Comparison of ENCODE assay signal across 8 mouse cellular contexts in the genomic region with DNA sequence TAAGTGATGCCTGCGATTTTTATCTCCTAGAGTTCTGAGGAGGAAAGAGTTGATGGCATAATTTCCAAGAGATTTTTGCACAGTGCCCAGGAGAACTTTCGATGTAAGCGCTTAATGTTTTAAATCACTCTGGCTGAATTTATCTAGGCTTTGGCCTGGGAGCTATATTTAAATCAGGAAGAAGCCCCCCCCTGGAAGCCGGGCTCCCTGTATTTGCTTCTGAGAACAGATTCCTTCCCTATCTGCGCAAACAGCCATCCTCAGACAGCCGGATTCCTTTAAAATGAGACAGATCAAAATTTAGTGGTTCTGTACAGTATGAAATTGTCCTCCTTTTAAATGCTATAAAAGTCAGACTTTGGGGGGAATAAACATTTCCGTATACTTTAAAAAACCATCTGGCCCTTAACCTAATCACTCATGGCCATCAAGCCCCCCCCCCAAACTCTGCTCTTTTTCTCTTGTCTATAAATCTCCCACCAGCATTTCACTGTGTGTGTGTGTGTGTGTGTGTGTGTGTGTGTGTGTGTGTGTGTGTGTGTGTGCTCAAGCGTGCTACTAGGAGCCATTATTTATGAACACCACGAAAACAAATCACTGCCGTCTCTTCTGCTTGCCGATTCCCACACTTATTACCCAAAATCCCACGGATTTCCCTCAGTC. TPM values are rescaled to one million over a fixed set of nuclear protein-coding genes. Genes with fewer than 3 reads are reported as not detected.
DNase-seq lines count a peak whose midpoint lies in the region; ATAC-seq lines count a peak whose summit lies in the region.

No protein-coding gene starts in this region.

- H3K4me3 ChIP-seq in heart, embryonic 12.5 days, result peak overlapping the region; percentile 71
- H3K4me3 ChIP-seq in heart, embryonic 10.5 days, result no peak overlapping the region
- H3K4me3 ChIP-seq in forebrain, embryonic 14.5 days (ENCODE audit: low read depth, low read length), result peak overlapping the region; percentile 64; the same call in 1 of the 2 replicates

- H3K27ac ChIP-seq in heart, embryonic 12.5 days (ENCODE audit: poor library complexity, severe bottlenecking), result no peak overlapping the region
- H3K27ac ChIP-seq in heart, embryonic 10.5 days, result no peak overlapping the region
- H3K27ac ChIP-seq in forebrain, embryonic 14.5 days (ENCODE audit: low read depth, low read length), result no peak overlapping the region

- no peak for ATAC-seq in heart, embryonic 12.5 days (ENCODE audit: insufficient number of reproducible peaks, low FRiP score)
- no peak for ATAC-seq in forebrain, embryonic 14.5 days
- ATAC-seq in megakaryocyte-erythroid progenitor cell, adult 5-6 weeks (replicated peaks; ENCODE audit: low FRiP score, low TSS enrichment, poor library complexity, severe bottlenecking), result no peak

- H3K4me2 ChIP-seq in heart, embryonic 12.5 days, result peak overlapping the region; percentile 99
- peak overlapping the region; percentile 86 for H3K4me2 ChIP-seq in forebrain, embryonic 14.5 days (ENCODE audit: low read length)

- H3K36me3 ChIP-seq in heart, embryonic 12.5 days, result no peaks in the 10 kb centered on the region
- no peaks in the 10 kb centered on the region for H3K36me3 ChIP-seq in heart, embryonic 10.5 days
- no peaks in the 10 kb centered on the region for H3K36me3 ChIP-seq in forebrain, embryonic 14.5 days (ENCODE audit: control insufficient read depth, insufficient read depth, low read length)

- H3K9me3 ChIP-seq in heart, embryonic 12.5 days (replicated peaks), result no peaks in the 10 kb centered on the region
- H3K9me3 ChIP-seq in heart, embryonic 10.5 days, result no peaks in the 10 kb centered on the region
- H3K9me3 ChIP-seq in forebrain, embryonic 14.5 days (replicated peaks; ENCODE audit: control insufficient read depth, low read length), result no peaks in the 10 kb centered on the region

- H3K27me3 ChIP-seq in heart, embryonic 12.5 days (replicated peaks), result peaks cover 43% of the 10 kb centered on the region
- H3K27me3 ChIP-seq in heart, embryonic 10.5 days (ENCODE audit: insufficient read depth, poor library complexity, severe bottlenecking), result peaks cover 74% of the 10 kb centered on the region
- no peaks in the 10 kb centered on the region for H3K27me3 ChIP-seq in forebrain, embryonic 14.5 days (replicated peaks; ENCODE audit: control insufficient read depth, insufficient read depth, low read length)

- 42% methylated on average over 12 of the region's 12 CpGs for WGBS in heart, embryonic 12.5 days
- 53% methylated on average over 12 of the region's 12 CpGs for whole genome bisulfite sequencing in heart, embryonic 10.5 days
- 39% methylated on average over 12 of the region's 12 CpGs for WGBS in forebrain, embryonic 14.5 days

- no peak for DNase-seq in heart, embryonic 10.5 days (ENCODE audit: low spot score)
- no peak for DNase-seq in forebrain, embryonic 14.5 days (ENCODE audit: low spot score)
- peak; percentile 49 to 65 for DNase-seq in kidney, postnatal 4 days
- DNase-seq in neural tube, embryonic 10.5 days (ENCODE audit: extremely low spot score, low spot score), result peak; percentile 24
- DNase-seq in spleen, adult 18-20 months, result no peak
- no peak for DNase-seq in spleen, adult 12 weeks (ENCODE audit: low spot score)

- H3K4me1 ChIP-seq in heart, embryonic 12.5 days (replicated peaks), result peaks cover 7% of the 10 kb centered on the region
- peaks cover 11% of the 10 kb centered on the region for H3K4me1 ChIP-seq in heart, embryonic 10.5 days
- peaks cover 6% of the 10 kb centered on the region; the same call in 1 of the 2 replicates for H3K4me1 ChIP-seq in forebrain, embryonic 14.5 days (ENCODE audit: control insufficient read depth, insufficient read depth, low read length)

- no peak overlapping the region for H3K9ac ChIP-seq in heart, embryonic 12.5 days
- 0 out of 2 replicates have a peak overlapping the region, but pooled peaks have one; percentile 6 for H3K9ac ChIP-seq in forebrain, embryonic 14.5 days (ENCODE audit: low read length)

RNA-seq across cellular contexts. Expression of a gene that starts 1.7 kb away (rescaled TPM):
- polyA plus RNA-seq in heart, embryonic 12.5 days (2016; fragmentation: Nextera tagmentation; extraction: Ambion mirVana), result 17.9 and 19.9 TPM in 2 replicates
- polyA plus RNA-seq in heart, embryonic 10.5 days (2016; fragmentation: Nextera tagmentation; extraction: Ambion mirVana), result 13.6 and 17.1 TPM in 2 replicates
- 115 and 143 TPM in 2 replicates for polyA plus RNA-seq in forebrain, embryonic 14.5 days (2014; fragmentation: Nextera tagmentation; extraction: Ambion mirVana)
- total RNA-seq in megakaryocyte-erythroid progenitor cell, adult 5-6 weeks (2014; fragmentation: Nextera tagmentation), result 1.7 and 9.1 TPM in 2 replicates
- total RNA-seq in megakaryocyte-erythroid progenitor cell, adult 5-6 weeks (2017), result 3.8 and 4.7 TPM in 2 replicates

Comparison
In these comparisons a context has a peak if more than half of its experiments do, and no peak if none do; other contexts are left out.
1. DNase-seq: peak in kidney, postnatal 4 days (2 of 2) and neural tube, embryonic 10.5 days (single experiment); none in heart, embryonic 10.5 days (single experiment), forebrain, embryonic 14.5 days (single experiment), spleen, adult 18-20 months (0 of 2) and spleen, adult 12 weeks (single experiment).